Mouse (Mus musculus) G1E (cell line): Measurements from ENCODE around the gene Pstpip1.

Experiments
- CTCF ChIP-seq: IDR thresholded peaks from 2 replicates; pipeline ENCODE4 v1.5.1; 2012; ENCODE audit warnings: low read depth, low read length, inconsistent platforms, mixed read lengths
- GATA1 ChIP-seq: IDR thresholded peaks from 2 replicates; pipeline ENCODE4 v1.6.1; 2012; ENCODE audit warnings: borderline replicate concordance, low read length, inconsistent platforms, mixed read lengths
- TAL1 ChIP-seq: conservative IDR thresholded peaks from 2 replicates; pipeline ENCODE4 v1.6.1; 2012; ENCODE audit warnings: low read depth, low read length, inconsistent platforms, mixed read lengths

DNA sequence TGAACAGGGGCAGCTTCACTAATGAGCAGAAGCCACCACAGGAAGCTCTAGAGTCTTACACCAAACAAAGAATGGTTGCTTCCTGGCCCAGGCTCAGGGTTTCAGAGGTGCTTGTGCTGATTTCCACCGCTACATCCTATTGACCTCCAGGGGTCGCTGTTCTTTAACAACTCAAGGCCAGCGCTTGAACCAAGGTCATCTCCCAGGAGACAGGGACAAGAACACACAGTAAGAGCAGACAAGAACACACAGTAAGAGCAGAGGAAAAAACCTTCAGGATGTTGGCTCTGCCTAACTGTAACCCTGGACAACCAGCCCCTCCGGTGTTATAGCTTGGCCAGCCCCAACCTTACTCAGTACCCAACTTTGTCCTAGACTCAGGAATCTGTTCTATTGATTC, 14.5 kb upstream of the Pstpip1 start:
- peak; percentile 38; the same call in 1 of the 2 replicates for TF ChIP-seq CTCF
- no peak for TF ChIP-seq GATA1
- TF ChIP-seq TAL1, result no peak
